Mouse (Mus musculus): ENCODE results near the gene Cpsf4l. TPM values are rescaled to one million over a fixed set of nuclear protein-coding genes. Genes with fewer than 3 reads are reported as not detected.

The Cpsf4l gene
- polyA plus RNA-seq (2012; rRNA removed) = 0.02 TPM in 1 of 2 replicates, not detected in the other
- polyA plus RNA-seq (2014; fragmentation: Nextera tagmentation; extraction: Ambion mirVana) = 0.11 TPM in 1 of 2 replicates, not detected in the other

- Histone ChIP-seq H3K36me3 (replicated peaks; ENCODE audit: control insufficient read depth, insufficient read depth, low read depth) (no peaks in the 10 kb centered on the region), H3K27me3 (ENCODE audit: control insufficient read depth, insufficient read depth, low read length) (peaks cover 8% of the 10 kb centered on the region), H3K9ac (replicated peaks) (no peak within 1 kb of the TSS), H3K4me1 (replicated peaks; ENCODE audit: control insufficient read depth in 2 of 2, insufficient read depth in 2 of 2, low read length in 1 of 2) (no peaks in the 10 kb centered on the region), H3K4me2 (ENCODE audit: low read depth) (no peak within 1 kb of the TSS), H3K27ac (no peak within 1 kb of the TSS), H3K9me3 (ENCODE audit: control insufficient read depth, low read length) (no peaks in the 10 kb centered on the region), H3K4me3 (ENCODE audit: insufficient read depth in 1 of 2, low read depth in 2 of 2, low read length in 2 of 2) (no peak within 1 kb of the TSS)
- TF ChIP-seq CTCF (IDR thresholded peaks at IDR 0.05; ENCODE audit: low read depth) (no peak), EP300 (IDR thresholded peaks at IDR 0.05; ENCODE audit: low read depth) (no peak)
- DNase-seq (ENCODE audit: low read depth in 3 of 3, low spot score in 3 of 3) (no peak), ATAC-seq (ENCODE audit: insufficient read depth) (no peak)
- WGBS (ENCODE audit: insufficient replicate concordance) = 25% methylated on average over 11 of the region's 11 CpGs
Measured at GRCm38 (mm10) chr11:113709731-113710256, at the start of gene Cpsf4l. Gene Cpsf4l (minus strand): TSS chr11:113710017.

DNA sequence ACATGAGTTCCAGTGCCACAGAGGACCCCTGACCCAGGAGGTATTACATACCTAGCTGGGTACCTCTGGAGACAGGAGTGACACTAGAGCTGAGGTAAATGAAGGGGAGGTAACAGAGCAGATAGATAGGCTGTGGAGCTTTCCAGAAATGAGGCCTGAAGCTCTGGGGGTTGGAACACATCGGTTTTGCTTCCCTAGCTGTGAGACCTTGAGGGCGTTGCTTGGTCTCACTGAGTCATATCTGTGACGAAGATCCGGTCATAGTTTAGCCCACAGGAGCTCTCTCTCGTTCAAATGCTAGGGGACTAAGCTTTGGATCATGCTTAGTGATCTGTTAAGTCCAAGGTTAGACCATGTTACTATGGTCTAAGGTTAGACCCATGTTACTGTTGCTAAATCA lies 49.0 kb upstream of the Cpsf4l start:
- TF ChIP-seq CTCF (IDR thresholded peaks at IDR 0.05; ENCODE audit: low read depth) = no peak
- no peak for TF ChIP-seq EP300 (IDR thresholded peaks at IDR 0.05; ENCODE audit: low read depth)
- no peaks in the 10 kb centered on the region for H3K36me3 ChIP-seq (replicated peaks; ENCODE audit: control insufficient read depth, insufficient read depth, low read depth)
- H3K9me3 ChIP-seq (ENCODE audit: control insufficient read depth, low read length) = no peaks in the 10 kb centered on the region
- H3K27ac ChIP-seq = no peak overlapping the region
- H3K4me2 ChIP-seq (ENCODE audit: low read depth) = no peak overlapping the region
- H3K4me1 ChIP-seq (replicated peaks; ENCODE audit: control insufficient read depth in 2 of 2, insufficient read depth in 2 of 2, low read length in 1 of 2) = peaks cover 3 to 5% of the 10 kb centered on the region in 2 experiments; a peak in 2 of 4 replicates
- WGBS (ENCODE audit: insufficient replicate concordance) = 79% methylated on average over 5 of the region's 5 CpGs
- no peaks in the 10 kb centered on the region for H3K27me3 ChIP-seq (ENCODE audit: control insufficient read depth, insufficient read depth, low read length)
- no peak for ATAC-seq (ENCODE audit: insufficient read depth)
- no peak overlapping the region for H3K4me3 ChIP-seq (ENCODE audit: insufficient read depth in 1 of 2, low read depth in 2 of 2, low read length in 2 of 2)
- DNase-seq (ENCODE audit: low read depth in 3 of 3, low spot score in 3 of 3) = no peak
- H3K9ac ChIP-seq (replicated peaks) = no peak overlapping the region

- peaks cover 0 to 5% of the 10 kb centered on the region in 2 experiments; a peak in 1 of 4 replicates for H3K4me1 ChIP-seq (replicated peaks; ENCODE audit: control insufficient read depth in 2 of 2, insufficient read depth in 2 of 2, low read length in 1 of 2)
- H3K27me3 ChIP-seq (ENCODE audit: control insufficient read depth, insufficient read depth, low read length) = no peaks in the 10 kb centered on the region
- TF ChIP-seq CTCF (IDR thresholded peaks at IDR 0.05; ENCODE audit: low read depth) (no peak), EP300 (IDR thresholded peaks at IDR 0.05; ENCODE audit: low read depth) (no peak)
- no peak overlapping the region for H3K9ac ChIP-seq (replicated peaks)
- H3K4me2 ChIP-seq (ENCODE audit: low read depth) = no peak overlapping the region
- whole genome bisulfite sequencing (ENCODE audit: insufficient replicate concordance) = 86% methylated on average over 12 of the region's 12 CpGs
- H3K9me3 ChIP-seq (ENCODE audit: control insufficient read depth, low read length) = no peaks in the 10 kb centered on the region
- no peak for ATAC-seq (ENCODE audit: insufficient read depth)
- H3K4me3 ChIP-seq (ENCODE audit: insufficient read depth in 1 of 2, low read depth in 2 of 2, low read length in 2 of 2) = no peak overlapping the region
- no peaks in the 10 kb centered on the region for H3K36me3 ChIP-seq (replicated peaks; ENCODE audit: control insufficient read depth, insufficient read depth, low read depth)
- no peak for DNase-seq (ENCODE audit: low read depth in 3 of 3, low spot score in 3 of 3)
- no peak overlapping the region for H3K27ac ChIP-seq
Measured at GRCm38 (mm10) chr11:113756578-113756977, 46.8 kb upstream of the Cpsf4l start.

GRCm38 (mm10) chr11:113755878-113756277 lies 46.1 kb upstream of the Cpsf4l start:
- H3K9ac ChIP-seq (replicated peaks) = no peak overlapping the region
- no peaks in the 10 kb centered on the region for H3K9me3 ChIP-seq (ENCODE audit: control insufficient read depth, low read length)
- no peak for DNase-seq (ENCODE audit: low read depth in 3 of 3, low spot score in 3 of 3)
- H3K36me3 ChIP-seq (replicated peaks; ENCODE audit: control insufficient read depth, insufficient read depth, low read depth) = no peaks in the 10 kb centered on the region
- no peaks in the 10 kb centered on the region for H3K27me3 ChIP-seq (ENCODE audit: control insufficient read depth, insufficient read depth, low read length)
- ATAC-seq (ENCODE audit: insufficient read depth) = no peak
- TF ChIP-seq CTCF (IDR thresholded peaks at IDR 0.05; ENCODE audit: low read depth) (no peak), EP300 (IDR thresholded peaks at IDR 0.05; ENCODE audit: low read depth) (no peak)
- WGBS (ENCODE audit: insufficient replicate concordance) = 81% methylated on average over 14 of the region's 14 CpGs
- H3K27ac ChIP-seq = no peak overlapping the region
- H3K4me3 ChIP-seq (ENCODE audit: insufficient read depth in 1 of 2, low read depth in 2 of 2, low read length in 2 of 2) = no peak overlapping the region
- H3K4me2 ChIP-seq (ENCODE audit: low read depth) = no peak overlapping the region
- peaks cover 0 to 5% of the 10 kb centered on the region in 2 experiments; a peak in 1 of 4 replicates for H3K4me1 ChIP-seq (replicated peaks; ENCODE audit: control insufficient read depth in 2 of 2, insufficient read depth in 2 of 2, low read length in 1 of 2)

GRCm38 (mm10) chr11:113754845-113755244 lies 45.0 kb upstream of the Cpsf4l start:
- H3K36me3 ChIP-seq (replicated peaks; ENCODE audit: control insufficient read depth, insufficient read depth, low read depth) = no peaks in the 10 kb centered on the region
- H3K4me1 ChIP-seq (replicated peaks; ENCODE audit: control insufficient read depth in 2 of 2, insufficient read depth in 2 of 2, low read length in 1 of 2) = peaks cover 2 to 5% of the 10 kb centered on the region in 2 experiments; a peak in 2 of 4 replicates
- H3K9me3 ChIP-seq (ENCODE audit: control insufficient read depth, low read length) = no peaks in the 10 kb centered on the region
- H3K9ac ChIP-seq (replicated peaks) = no peak overlapping the region
- WGBS (ENCODE audit: insufficient replicate concordance) = 72% methylated on average over 9 of the region's 9 CpGs
- H3K27ac ChIP-seq = no peak overlapping the region
- TF ChIP-seq EP300 (IDR thresholded peaks at IDR 0.05; ENCODE audit: low read depth) (no peak), CTCF (IDR thresholded peaks at IDR 0.05; ENCODE audit: low read depth) (no peak)
- no peaks in the 10 kb centered on the region for H3K27me3 ChIP-seq (ENCODE audit: control insufficient read depth, insufficient read depth, low read length)
- H3K4me3 ChIP-seq (ENCODE audit: insufficient read depth in 1 of 2, low read depth in 2 of 2, low read length in 2 of 2) = no peak overlapping the region
- ATAC-seq (ENCODE audit: insufficient read depth) = no peak
- no peak overlapping the region for H3K4me2 ChIP-seq (ENCODE audit: low read depth)
- DNase-seq (ENCODE audit: low read depth in 3 of 3, low spot score in 3 of 3) = no peak
